Mouse (Mus musculus) G1E (cell line): ENCODE results near the gene Cd300ld3. TPM values are rescaled to one million over a fixed set of nuclear protein-coding genes. Genes with fewer than 3 reads are reported as not detected.

Experiments used
- ATAC-seq: 2 replicates; pipeline ENCODE4 v1.8.0; 2016; ENCODE audit warnings: mild to moderate bottlenecking; ENCODE audit not compliant: insufficient number of reproducible peaks, poor library complexity, low FRiP score, severe bottlenecking; ENCODE audit errors: extremely low read depth
- DNase-seq: peaks from one replicate; pipeline ENCODE4 v3.0.0; 2012; ENCODE audit warnings: low spot score
- H3K27me3 ChIP-seq: 2 replicates; pipeline ENCODE4 v1.6.1; 2012; ENCODE audit warnings: mild to moderate bottlenecking, low read length, inconsistent platforms; ENCODE audit not compliant: insufficient read depth
- H3K36me3 ChIP-seq: replicated peaks from 2 replicates; pipeline ENCODE3; 2012; ENCODE audit warnings: mild to moderate bottlenecking, inconsistent platforms
- H3K4me1 ChIP-seq: 2 replicates; pipeline ENCODE4 v1.6.1; 2012; ENCODE audit warnings: low read depth, low read length, inconsistent platforms, mixed read lengths; ENCODE audit not compliant: insufficient read depth
- H3K4me3 ChIP-seq: 2 replicates; pipeline ENCODE4 v1.5.1; 2012; ENCODE audit warnings: low read depth, mild to moderate bottlenecking, inconsistent platforms, low read length, moderate library complexity, mixed read lengths
- H3K9me3 ChIP-seq: replicated peaks from 2 replicates; pipeline ENCODE4 v1.6.1; 2012; ENCODE audit warnings: inconsistent platforms
- CTCF ChIP-seq: IDR thresholded peaks from 2 replicates; pipeline ENCODE4 v1.5.1; 2012; ENCODE audit warnings: low read depth, low read length, inconsistent platforms, mixed read lengths
- GATA1 ChIP-seq: IDR thresholded peaks from 2 replicates; pipeline ENCODE4 v1.6.1; 2012; ENCODE audit warnings: borderline replicate concordance, low read length, inconsistent platforms, mixed read lengths
- GATA2 ChIP-seq: IDR thresholded peaks from 2 replicates; pipeline ENCODE4 v1.6.1; 2012; ENCODE audit warnings: low read depth, low read length, inconsistent platforms, borderline replicate concordance
- POLR2AphosphoS5 ChIP-seq: IDR thresholded peaks from 2 replicates; pipeline ENCODE4 v1.6.1; 2012; ENCODE audit warnings: low read depth, low read length, inconsistent platforms; ENCODE audit not compliant: insufficient replicate concordance
- TAL1 ChIP-seq: conservative IDR thresholded peaks from 2 replicates; pipeline ENCODE4 v1.6.1; 2012; ENCODE audit warnings: low read depth, low read length, inconsistent platforms, mixed read lengths
- polyA plus RNA-seq: library from polyadenylated mRNA; stranded (reverse); fragments of >175 nt; gene quantifications from 2 replicates; pipeline ENCODE4 v1.2.3, GENCODE M21; 2012
- total RNA-seq, 2 experiments: library from RNA; stranded (forward) in 1 of 2; stranded (reverse) in 1 of 2; fragments of 200-1000 nt in 1 of 2; fragments of >200 nt in 1 of 2; fragmentation: Nextera tagmentation in 1 of 2; gene quantifications; 2 replicates each; pipeline ENCODE4 v1.2.3; 2014 to 2017

Cd300ld3 gene
- not detected in 2 replicates for total RNA-seq (2014; fragmentation: Nextera tagmentation)
- 11.3 and 18.2 TPM in 2 replicates for total RNA-seq (2017)
- not detected in 2 replicates for polyA plus RNA-seq

- Histone ChIP-seq H3K36me3 (no peaks in the 10 kb centered on the region), H3K4me1 (no peaks in the 10 kb centered on the region), H3K9me3 (peaks cover 14% of the 10 kb centered on the region), H3K27me3 (no peaks in the 10 kb centered on the region), H3K4me3 (no peak within 1 kb of the TSS)
- ATAC-seq (no peak), DNase-seq (no peak)
- TF ChIP-seq POLR2AphosphoS5 (no peak), CTCF (no peak), TAL1 (no peak), GATA2 (no peak), GATA1 (no peak)
Measured at GRCm38 (mm10) chr11:115048259-115048658, at the start of gene Cd300ld3. Cd300ld3 (minus strand) TSS chr11:115048409.

- ATAC-seq, result no peak
- H3K27me3 ChIP-seq, result no peaks in the 10 kb centered on the region; the same call in 1 of the 2 replicates
- peaks cover 10% of the 10 kb centered on the region; the same call in 1 of the 2 replicates for H3K9me3 ChIP-seq
- H3K36me3 ChIP-seq, result no peaks in the 10 kb centered on the region
- no peaks in the 10 kb centered on the region for H3K4me1 ChIP-seq
- no peak for DNase-seq
- no peak overlapping the region for H3K4me3 ChIP-seq
- TF ChIP-seq TAL1 (no peak), GATA1 (no peak), POLR2AphosphoS5 (no peak), CTCF (no peak), GATA2 (no peak)
Measured at GRCm38 (mm10) chr11:115092140-115092539, 43.9 kb upstream of the Cd300ld3 start.

- ATAC-seq (no peak), DNase-seq (no peak)
- Histone ChIP-seq H3K27me3 (no peaks in the 10 kb centered on the region; the same call in 1 of the 2 replicates), H3K36me3 (no peaks in the 10 kb centered on the region), H3K9me3 (peaks cover 10% of the 10 kb centered on the region; the same call in 1 of the 2 replicates), H3K4me3 (no peak within 1 kb of the TSS), H3K4me1 (no peaks in the 10 kb centered on the region)
- TF ChIP-seq CTCF (no peak), GATA2 (no peak), TAL1 (no peak), GATA1 (no peak), POLR2AphosphoS5 (no peak)
Measured at GRCm38 (mm10) chr11:115091362-115091901, 43.2 kb upstream of the Cd300ld3 start, which contains the start of gene Rab37. Rab37 (plus strand) TSS chr11:115091431.

GRCm38 (mm10) chr11:115089853-115090252 is 41.6 kb upstream of the Cd300ld3 start:
- no peaks in the 10 kb centered on the region for H3K36me3 ChIP-seq
- ATAC-seq (no peak), DNase-seq (no peak)
- peaks cover 10% of the 10 kb centered on the region; the same call in 1 of the 2 replicates for H3K9me3 ChIP-seq
- TF ChIP-seq CTCF (peak; percentile 36), GATA2 (no peak)
- H3K4me1 ChIP-seq, result no peaks in the 10 kb centered on the region
- no peak overlapping the region for H3K4me3 ChIP-seq
- no peaks in the 10 kb centered on the region; the same call in 1 of the 2 replicates for H3K27me3 ChIP-seq

- no peaks in the 10 kb centered on the region for H3K36me3 ChIP-seq
- H3K4me3 ChIP-seq, result no peak overlapping the region
- no peak for TF ChIP-seq GATA2
- no peak for TF ChIP-seq TAL1
- TF ChIP-seq GATA1, result no peak
- TF ChIP-seq POLR2AphosphoS5, result no peak
- TF ChIP-seq CTCF, result no peak
- no peak for DNase-seq
- H3K4me1 ChIP-seq, result no peaks in the 10 kb centered on the region
- peaks cover 7% of the 10 kb centered on the region; the same call in 1 of the 2 replicates for H3K9me3 ChIP-seq
- H3K27me3 ChIP-seq, result peaks cover 3% of the 10 kb centered on the region; the same call in 1 of the 2 replicates
- no peak for ATAC-seq
Measured at GRCm38 (mm10) chr11:115086213-115086612, 38.0 kb upstream of the Cd300ld3 start.

- no peak overlapping the region for H3K4me3 ChIP-seq
- ATAC-seq, result no peak
- H3K27me3 ChIP-seq, result peaks cover 3% of the 10 kb centered on the region; the same call in 1 of the 2 replicates
- TF ChIP-seq CTCF (no peak), POLR2AphosphoS5 (no peak), GATA1 (no peak), TAL1 (no peak), GATA2 (no peak)
- DNase-seq, result no peak
- H3K9me3 ChIP-seq, result peaks cover 6% of the 10 kb centered on the region; the same call in 1 of the 2 replicates
- H3K4me1 ChIP-seq, result no peaks in the 10 kb centered on the region
- H3K36me3 ChIP-seq, result no peaks in the 10 kb centered on the region
Measured at GRCm38 (mm10) chr11:115085064-115085463, 36.9 kb upstream of the Cd300ld3 start.
